Comparison of ENCODE assay signal across 22 mouse cellular contexts in genomic region chr3:71096071-71096470, GRCm38 (mm10).
A peak's percentile ranks its signal among the peaks of the same experiment; 100 is the strongest.
DNase-seq lines count a peak whose midpoint lies in the region; ATAC-seq and TF ChIP-seq lines count a peak whose summit lies in the region.
"Had no signal": no experiment of that assay in that cellular context is flagged by ENCODE, and none has a peak within 500 bp of the region (broad histone marks: within the 10 kb centered on the region; RNA-seq: fewer than 3 reads in every experiment).

No protein-coding gene starts in this region.

- no peak overlapping the region for H3K9ac ChIP-seq in hindbrain, embryonic 14.5 days
- no peak overlapping the region for H3K9ac ChIP-seq in hindbrain, embryonic 13.5 days
- H3K9ac ChIP-seq in CH12.LX (ENCODE audit: insufficient read depth, low read depth) = no peak overlapping the region
- H3K9ac ChIP-seq: heart, embryonic 13.5 days; neural tube, embryonic 12.5 days had no signal

- intact Hi-C loops in left cerebral cortex, postnatal 36 days (cut with DNase I) = loop anchor here (10.0 kb wide), 1 partner anchor 1949 kb away; no protein-coding TSS in a partner anchor

- no peaks in the 10 kb centered on the region for H3K9me3 ChIP-seq in hindbrain, embryonic 14.5 days (ENCODE audit: control insufficient read depth, low read length)
- no peaks in the 10 kb centered on the region for H3K9me3 ChIP-seq in hindbrain, embryonic 13.5 days
- no peaks in the 10 kb centered on the region for H3K9me3 ChIP-seq in CH12.LX (replicated peaks; ENCODE audit: low read length)
- H3K9me3 ChIP-seq: heart, embryonic 13.5 days; neural tube, embryonic 12.5 days had no signal

- dilution Hi-C loops in CH12.LX (cut with MboI; ENCODE audit: extremely low pct_ligation_motif_present, extremely low pct_unique_long_range_greater_than_20kb, low sequenced_read_pairs) = no loop called here

- DNase-seq in hindbrain, embryonic 14.5 days (ENCODE audit: low spot score) = peak; percentile 64
- DNase-seq in left cerebral cortex, adult 11 months (ENCODE audit: low spot score) = peak; percentile 2
- no peak for DNase-seq in left cerebral cortex, postnatal 36 days (ENCODE audit: low spot score in 2 of 2)
- DNase-seq in CH12.LX (ENCODE audit: extremely low read depth) = no peak
- peak; percentile 25 for DNase-seq in Muller cell, postnatal 12 days (ENCODE audit: inconsistent ontology term)
- DNase-seq in urinary bladder, postnatal 4 days (ENCODE audit: low spot score in 2 of 2) = no peak
- DNase-seq: adrenal gland, postnatal 14 days; cerebellum, adult 18-20 months; cerebellum, postnatal 25 days; gastrocnemius, postnatal 14 days; heart, adult 18-20 months; kidney, adult 18-20 months; kidney, postnatal 10 days; left cerebral cortex, postnatal 4 days; liver; lung, postnatal 10 days; thymus, postnatal 36 days had no signal

- no peak for TF ChIP-seq POLR2A in CH12.LX (IDR thresholded peaks at IDR 0.05; ENCODE audit: low read depth, low read length)

- in situ Hi-C loops in CH12.LX (cut with MboI; ENCODE audit: low pct_ligation_motif_present, low pct_unique_long_range_greater_than_20kb, low sequenced_read_pairs) = no loop called here

- no peak overlapping the region for H3K4me3 ChIP-seq in hindbrain, embryonic 14.5 days (replicated peaks; ENCODE audit: low read length)
- no peak overlapping the region for H3K4me3 ChIP-seq in hindbrain, embryonic 13.5 days
- no peak overlapping the region for H3K4me3 ChIP-seq in CH12.LX (replicated peaks in 1 of 3; ENCODE audit: low read depth in 2 of 3, low read length in 2 of 3, poor library complexity in 1 of 3)
- H3K4me3 ChIP-seq: heart, embryonic 13.5 days; neural tube, embryonic 12.5 days had no signal

- peak; percentile 42 for TF ChIP-seq RAD21 in CH12.LX (IDR thresholded peaks at IDR 0.05; ENCODE audit: low read depth, low read length)

- no peaks in the 10 kb centered on the region for H3K36me3 ChIP-seq in hindbrain, embryonic 14.5 days (replicated peaks; ENCODE audit: control insufficient read depth, insufficient read depth)
- no peaks in the 10 kb centered on the region for H3K36me3 ChIP-seq in hindbrain, embryonic 13.5 days
- no peaks in the 10 kb centered on the region for H3K36me3 ChIP-seq in CH12.LX (replicated peaks in 1 of 2; ENCODE audit: control insufficient read depth in 1 of 2, insufficient read depth in 1 of 2, low read length in 1 of 2)
- H3K36me3 ChIP-seq: heart, embryonic 13.5 days; neural tube, embryonic 12.5 days had no signal

- H3K4me2 ChIP-seq in hindbrain, embryonic 14.5 days (replicated peaks) = no peak overlapping the region
- H3K4me2 ChIP-seq in hindbrain, embryonic 13.5 days = no peak overlapping the region
- no peak overlapping the region for H3K4me2 ChIP-seq in CH12.LX (ENCODE audit: insufficient read depth, low read depth, poor library complexity, severe bottlenecking)
- H3K4me2 ChIP-seq: heart, embryonic 13.5 days; neural tube, embryonic 12.5 days had no signal

- no peaks in the 10 kb centered on the region for H3K27me3 ChIP-seq in hindbrain, embryonic 14.5 days (ENCODE audit: control insufficient read depth, insufficient read depth, low read length)
- no peaks in the 10 kb centered on the region for H3K27me3 ChIP-seq in hindbrain, embryonic 13.5 days
- H3K27me3 ChIP-seq in CH12.LX (replicated peaks) = no peaks in the 10 kb centered on the region
- H3K27me3 ChIP-seq: heart, embryonic 13.5 days; neural tube, embryonic 12.5 days had no signal

- TF ChIP-seq CTCF in CH12.LX (conservative IDR thresholded peaks at IDR 0.05 in 1 of 2, IDR thresholded peaks at IDR 0.05 in 1 of 2; ENCODE audit: low read depth in 2 of 2, low read length in 2 of 2) = peak in 1 of 2 experiments; percentile 17; a peak in 2 of 4 replicates

- no peaks in the 10 kb centered on the region for H3K4me1 ChIP-seq in hindbrain, embryonic 14.5 days (replicated peaks; ENCODE audit: control insufficient read depth, insufficient read depth, low read length)
- H3K4me1 ChIP-seq in hindbrain, embryonic 13.5 days (replicated peaks) = no peaks in the 10 kb centered on the region
- no peaks in the 10 kb centered on the region for H3K4me1 ChIP-seq in CH12.LX (ENCODE audit: control insufficient read depth in 1 of 2, insufficient read depth in 2 of 2)
- H3K4me1 ChIP-seq: heart, embryonic 13.5 days; neural tube, embryonic 12.5 days had no signal

- H3K79me2 ChIP-seq in CH12.LX (replicated peaks; ENCODE audit: control insufficient read depth, extremely low read depth, insufficient read depth, poor library complexity, severe bottlenecking) = no peaks in the 10 kb centered on the region

- ATAC-seq in hindbrain, embryonic 14.5 days (ENCODE audit: low FRiP score) = no peak
- no peak for ATAC-seq in hindbrain, embryonic 13.5 days (ENCODE audit: low FRiP score)
- ATAC-seq: hindbrain, embryonic 16.5 days; Patski had no signal

- H3K27ac ChIP-seq in hindbrain, embryonic 14.5 days = no peak overlapping the region
- H3K27ac ChIP-seq in hindbrain, embryonic 13.5 days = no peak overlapping the region
- no peak overlapping the region for H3K27ac ChIP-seq in CH12.LX (ENCODE audit: insufficient read depth, low read depth)
- H3K27ac ChIP-seq: heart, embryonic 13.5 days; neural tube, embryonic 12.5 days had no signal

- no peak for TF ChIP-seq EP300 in CH12.LX (IDR thresholded peaks at IDR 0.05; ENCODE audit: low read length)

TF ChIP-seq in CH12.LX, 34 proteins besides CTCF, POLR2A, EP300 and RAD21:
- TF ChIP-seq PAX5 (IDR thresholded peaks at IDR 0.05; ENCODE audit: low read length) (no peak), USF2 (conservative IDR thresholded peaks at IDR 0.05; ENCODE audit: low read depth, low read length) (no peak)
TF ChIP-seq in CH12.LX: peak in this region for 0.

Comparison
In these comparisons a context has a peak if more than half of its experiments do, and no peak if none do; other contexts are left out.
1. DNase-seq: peak in hindbrain, embryonic 14.5 days (single experiment), left cerebral cortex, adult 11 months (single experiment) and Muller cell, postnatal 12 days (single experiment); none in left cerebral cortex, postnatal 36 days (0 of 2), CH12.LX (single experiment) and urinary bladder, postnatal 4 days (0 of 2).